Mouse (Mus musculus) forebrain, embryonic 11.5 days (tissue): ENCODE data around the gene Kctd3. TPM values are rescaled to one million over a fixed set of nuclear protein-coding genes. Genes with fewer than 3 reads are reported as not detected.
"Not testable (repeated sequence)": the region's sequence is repeated elsewhere in the genome, so short reads cannot be mapped to it uniquely, and the experiment has no call there.

Experiments used
- ATAC-seq: fragments of 200-750 bp; cut with Nextera tagmentation; replicated peaks from 2 replicates; pipeline ENCODE4 v1.8.0; 2017; ENCODE audit warnings: moderate TSS enrichment; ENCODE audit not compliant: low FRiP score
- DNase-seq: peaks from one replicate; pipeline ENCODE4 v3.0.0-alpha.2; 2017; ENCODE audit warnings: low spot score
- H3K27ac ChIP-seq: fragments of 300-500 bp; sonication (generic); 2 replicates; pipeline ENCODE4 v1.5.1; 2014; ENCODE audit warnings: low read depth, low read length
- H3K27me3 ChIP-seq: fragments of 300-500 bp; sonication (generic); 2 replicates; pipeline ENCODE4 v1.6.1; 2014; ENCODE audit warnings: mild to moderate bottlenecking, low read length, mixed read lengths; ENCODE audit not compliant: control insufficient read depth, insufficient read depth
- H3K36me3 ChIP-seq: fragments of 300-500 bp; sonication (generic); 2 replicates; pipeline ENCODE4 v1.6.1; 2014; ENCODE audit warnings: mild to moderate bottlenecking, low read length, moderate library complexity, mixed read lengths; ENCODE audit not compliant: control insufficient read depth, insufficient read depth
- H3K4me1 ChIP-seq: fragments of 300-500 bp; sonication (generic); replicated peaks from 2 replicates; pipeline ENCODE4 v1.6.1; 2014; ENCODE audit warnings: low read length, mixed read lengths; ENCODE audit not compliant: control insufficient read depth, insufficient read depth
- H3K4me2 ChIP-seq: fragments of 300-500 bp; sonication (generic); 2 replicates; pipeline ENCODE4 v1.6.1; 2014; ENCODE audit warnings: low read depth, mild to moderate bottlenecking, low read length, moderate library complexity, mixed read lengths; ENCODE audit not compliant: severe bottlenecking
- H3K4me3 ChIP-seq: fragments of 300-500 bp; sonication (generic); 2 replicates; pipeline ENCODE4 v1.5.1; 2014; ENCODE audit warnings: low read depth, low read length
- H3K9ac ChIP-seq: fragments of 300-500 bp; sonication (generic); 2 replicates; pipeline ENCODE4 v1.6.1; 2014; ENCODE audit warnings: low read length
- H3K9me3 ChIP-seq: fragments of 300-500 bp; sonication (generic); 2 replicates; pipeline ENCODE4 v1.6.1; 2016; ENCODE audit warnings: low read length, mixed read lengths; ENCODE audit not compliant: control insufficient read depth
- WGBS: fragments of 180-500 bp; shearing (Covaris S2); extraction: QIAGEN DNeasy Blood & Tissue Kit; methylation state at CpG from one replicate; pipeline ENCODE4 v1.1.7; 2014; 5-methylcytosine and 5-hydroxymethylcytosine counted together
- polyA plus RNA-seq: library from polyadenylated mRNA; unstranded; fragments of >200 nt; fragmentation: Nextera tagmentation; extraction: Ambion mirVana; gene quantifications from 2 replicates; pipeline ENCODE4 v1.2.1, GENCODE M21; 2014

The Kctd3 gene
- polyA plus RNA-seq, 1 experiment from 2014 or later: 36.4 TPM

- no peak for DNase-seq
- no peak overlapping the region for H3K4me2 ChIP-seq
- no peak overlapping the region for H3K9ac ChIP-seq
- 87% methylated on average over 3 of the region's 3 CpGs for WGBS
- H3K36me3 ChIP-seq: no peaks in the 10 kb centered on the region
- no peaks in the 10 kb centered on the region for H3K27me3 ChIP-seq
- H3K4me1 ChIP-seq: no peaks in the 10 kb centered on the region
- no peak for ATAC-seq
- no peaks in the 10 kb centered on the region for H3K9me3 ChIP-seq
- no peak overlapping the region for H3K4me3 ChIP-seq
- no peak overlapping the region for H3K27ac ChIP-seq
Observed at GRCm38 (mm10) chr1:189046831-189047230, 39.2 kb upstream of the Kctd3 start.

GRCm38 (mm10) chr1:189046301-189046700 lies 38.7 kb upstream of the Kctd3 start:
- Histone ChIP-seq H3K9me3 (no peaks in the 10 kb centered on the region), H3K4me3 (no peak overlapping the region), H3K4me2 (no peak overlapping the region), H3K27me3 (no peaks in the 10 kb centered on the region), H3K4me1 (no peaks in the 10 kb centered on the region), H3K36me3 (no peaks in the 10 kb centered on the region), H3K9ac (no peak overlapping the region), H3K27ac (no peak overlapping the region)
- no peak for DNase-seq
- no peak for ATAC-seq
- 88% methylated on average over 3 of the region's 3 CpGs for WGBS

GRCm38 (mm10) chr1:189041261-189041660 lies 33.6 kb upstream of the Kctd3 start:
- H3K36me3 ChIP-seq: no peaks in the 10 kb centered on the region
- WGBS: 88% methylated on average over 12 of the region's 12 CpGs
- ATAC-seq: no peak

GRCm38 (mm10) chr1:189039348-189039747 lies 31.7 kb upstream of the Kctd3 start:
- no peak overlapping the region for H3K4me2 ChIP-seq
- 88% methylated on average over 5 of the region's 5 CpGs for WGBS
- H3K4me1 ChIP-seq: no peaks in the 10 kb centered on the region
- H3K4me3 ChIP-seq: no peak overlapping the region
- no peak overlapping the region for H3K27ac ChIP-seq
- H3K36me3 ChIP-seq: no peaks in the 10 kb centered on the region
- H3K9ac ChIP-seq: no peak overlapping the region
- no peak for ATAC-seq
- no peak for DNase-seq
- H3K27me3 ChIP-seq: no peaks in the 10 kb centered on the region
- H3K9me3 ChIP-seq: no peaks in the 10 kb centered on the region

More at GRCm38 (mm10) chr1:189041261-189041660, 33.6 kb upstream of the Kctd3 start:
- H3K27ac ChIP-seq: no peak overlapping the region
- H3K9me3 ChIP-seq: no peaks in the 10 kb centered on the region
- H3K4me3 ChIP-seq: no peak overlapping the region
- H3K4me2 ChIP-seq: no peak overlapping the region
- H3K27me3 ChIP-seq: no peaks in the 10 kb centered on the region
- no peak for DNase-seq
- no peaks in the 10 kb centered on the region for H3K4me1 ChIP-seq
- H3K9ac ChIP-seq: no peak overlapping the region

GRCm38 (mm10) chr1:189032817-189033216 lies 25.2 kb upstream of the Kctd3 start:
- not testable (repeated sequence) for H3K9me3 ChIP-seq, H3K4me2 ChIP-seq, ATAC-seq, DNase-seq, H3K4me3 ChIP-seq, H3K36me3 ChIP-seq, H3K4me1 ChIP-seq, H3K9ac ChIP-seq, H3K27ac ChIP-seq, H3K27me3 ChIP-seq
- 96% methylated on average over 2 of the region's 2 CpGs for WGBS

GRCm38 (mm10) chr1:189030975-189031374 lies 23.3 kb upstream of the Kctd3 start:
- Histone ChIP-seq H3K27ac (no peak overlapping the region), H3K9me3 (no peaks in the 10 kb centered on the region), H3K4me1 (no peaks in the 10 kb centered on the region), H3K9ac (no peak overlapping the region), H3K27me3 (no peaks in the 10 kb centered on the region), H3K36me3 (no peaks in the 10 kb centered on the region), H3K4me3 (no peak overlapping the region), H3K4me2 (no peak overlapping the region)
- DNase-seq: no peak
- no peak for ATAC-seq
- 80% methylated on average over 7 of the region's 7 CpGs for WGBS

GRCm38 (mm10) chr1:189028267-189028666 lies 20.6 kb upstream of the Kctd3 start:
- ATAC-seq (no peak), DNase-seq (no peak)
- 60% methylated on average over 1 of the region's 1 CpGs for WGBS

GRCm38 (mm10) chr1:189026885-189027284 lies 19.2 kb upstream of the Kctd3 start:
- Histone ChIP-seq H3K4me2 (no peak overlapping the region), H3K9me3 (no peaks in the 10 kb centered on the region), H3K4me3 (no peak overlapping the region), H3K4me1 (no peaks in the 10 kb centered on the region), H3K9ac (no peak overlapping the region), H3K27me3 (no peaks in the 10 kb centered on the region), H3K27ac (no peak overlapping the region), H3K36me3 (no peaks in the 10 kb centered on the region)
- DNase-seq (no peak), ATAC-seq (no peak)
- WGBS: 74% methylated on average over 8 of the region's 8 CpGs

More at GRCm38 (mm10) chr1:189028267-189028666, 20.6 kb upstream of the Kctd3 start:
- Histone ChIP-seq H3K4me2 (no peak overlapping the region), H3K9me3 (no peaks in the 10 kb centered on the region), H3K36me3 (no peaks in the 10 kb centered on the region), H3K27ac (no peak overlapping the region), H3K9ac (no peak overlapping the region), H3K4me1 (no peaks in the 10 kb centered on the region), H3K27me3 (no peaks in the 10 kb centered on the region), H3K4me3 (no peak overlapping the region)

GRCm38 (mm10) chr1:189023701-189024080 lies 16.1 kb upstream of the Kctd3 start:
- Histone ChIP-seq H3K27me3 (no peaks in the 10 kb centered on the region), H3K4me3 (no peak overlapping the region), H3K4me2 (no peak overlapping the region), H3K9ac (no peak overlapping the region), H3K36me3 (no peaks in the 10 kb centered on the region), H3K4me1 (no peaks in the 10 kb centered on the region), H3K9me3 (no peaks in the 10 kb centered on the region), H3K27ac (no peak overlapping the region)
- WGBS: 88% methylated on average over 1 of the region's 1 CpGs
- DNase-seq: no peak
- no peak for ATAC-seq
